Comparison of ENCODE assay signal across 9 mouse cellular contexts in genomic region chr7:70346951-70347617, GRCm38 (mm10). TPM values are rescaled to one million over a fixed set of nuclear protein-coding genes. Genes with fewer than 3 reads are reported as not detected.
DNase-seq lines count a peak whose midpoint lies in the region; ATAC-seq and TF ChIP-seq lines count a peak whose summit lies in the region.
"Had no signal": no experiment of that assay in that cellular context is flagged by ENCODE, and none has a peak within 500 bp of the region (broad histone marks: within the 10 kb centered on the region; RNA-seq: fewer than 3 reads in every experiment).

No protein-coding gene starts in this region.

- no peak for ATAC-seq in lung, embryonic 14.5 days (ENCODE audit: insufficient read depth)
- no peak for ATAC-seq in forebrain, embryonic 16.5 days
- no peak for ATAC-seq in neural tube, embryonic 15.5 days (ENCODE audit: low FRiP score)
- ATAC-seq in inflammation-experienced regulatory T-cells, adult 6 months, result no peak

- peak overlapping the region; percentile 97; the same call in 1 of the 2 replicates for H3K27ac ChIP-seq in lung, embryonic 14.5 days (ENCODE audit: low read depth)
- H3K27ac ChIP-seq in forebrain, embryonic 16.5 days (ENCODE audit: low read length), result peak overlapping the region; percentile 31
- H3K27ac ChIP-seq in neural tube, embryonic 15.5 days (replicated peaks), result peak overlapping the region; percentile 88
- no peak overlapping the region for H3K27ac ChIP-seq in left cerebral cortex, adult 2 months

- TF ChIP-seq CTCF in lung, embryonic 14.5 days (IDR thresholded peaks at IDR 0.05; ENCODE audit: low read depth), result no peak
- no peak for TF ChIP-seq CTCF in left cerebral cortex, adult 2 months (IDR thresholded peaks at IDR 0.05)

- H3K36me3 ChIP-seq in lung, embryonic 14.5 days (ENCODE audit: insufficient read depth), result peaks cover 48% of the 10 kb centered on the region
- no peaks in the 10 kb centered on the region for H3K36me3 ChIP-seq in forebrain, embryonic 16.5 days (ENCODE audit: control insufficient read depth, insufficient read depth)
- no peaks in the 10 kb centered on the region for H3K36me3 ChIP-seq in neural tube, embryonic 15.5 days

- peak overlapping the region; percentile 77 for H3K4me2 ChIP-seq in lung, embryonic 14.5 days
- H3K4me2 ChIP-seq in forebrain, embryonic 16.5 days (ENCODE audit: low read length), result peak overlapping the region; percentile 22
- H3K4me2 ChIP-seq in neural tube, embryonic 15.5 days, result peak overlapping the region; percentile 89

- peak overlapping the region; percentile 95 for H3K9ac ChIP-seq in lung, embryonic 14.5 days
- no peak overlapping the region for H3K9ac ChIP-seq in forebrain, embryonic 16.5 days (replicated peaks; ENCODE audit: low read depth, low read length)
- no peak overlapping the region for H3K9ac ChIP-seq in neural tube, embryonic 15.5 days (replicated peaks)

- H3K9me3 ChIP-seq in lung, embryonic 14.5 days (ENCODE audit: low read depth, low read length), result no peaks in the 10 kb centered on the region
- H3K9me3 ChIP-seq in forebrain, embryonic 16.5 days (ENCODE audit: control insufficient read depth, low read length), result no peaks in the 10 kb centered on the region
- no peaks in the 10 kb centered on the region for H3K9me3 ChIP-seq in neural tube, embryonic 15.5 days (replicated peaks)

- no peaks in the 10 kb centered on the region for H3K27me3 ChIP-seq in lung, embryonic 14.5 days (ENCODE audit: insufficient read depth, low read length)
- peaks cover 48% of the 10 kb centered on the region for H3K27me3 ChIP-seq in forebrain, embryonic 16.5 days (replicated peaks; ENCODE audit: control insufficient read depth, insufficient read depth, low read length)
- peaks cover 28% of the 10 kb centered on the region for H3K27me3 ChIP-seq in neural tube, embryonic 15.5 days (replicated peaks)

- peaks cover 38% of the 10 kb centered on the region for H3K4me1 ChIP-seq in lung, embryonic 14.5 days (ENCODE audit: insufficient read depth)
- peaks cover 16% of the 10 kb centered on the region for H3K4me1 ChIP-seq in forebrain, embryonic 16.5 days (replicated peaks; ENCODE audit: control insufficient read depth, insufficient read depth, low read length)
- H3K4me1 ChIP-seq in neural tube, embryonic 15.5 days, result peaks cover 55% of the 10 kb centered on the region

- H3K4me3 ChIP-seq in lung, embryonic 14.5 days (ENCODE audit: low read depth, low read length), result 0 out of 2 replicates have a peak overlapping the region, but pooled peaks have one; percentile 36
- peak overlapping the region; percentile 1; the same call in 1 of the 2 replicates for H3K4me3 ChIP-seq in forebrain, embryonic 16.5 days (replicated peaks; ENCODE audit: low read length)
- H3K4me3 ChIP-seq in neural tube, embryonic 15.5 days (replicated peaks), result 0 out of 2 replicates have a peak overlapping the region, but pooled peaks have one; percentile 44
- H3K4me3 ChIP-seq in left cerebral cortex, adult 2 months, result no peak overlapping the region

- intact Hi-C loops in left cerebral cortex, adult 2 months (cut with DNase I), result loop anchor here (1.0 to 5.0 kb wide), 2 partner anchors 1065 to 1520 kb away; no protein-coding TSS in a partner anchor

- WGBS in lung, embryonic 14.5 days, result 20% methylated on average over 20 of the region's 20 CpGs
- WGBS in forebrain, embryonic 16.5 days, result 12% methylated on average over 20 of the region's 20 CpGs
- WGBS in neural tube, embryonic 15.5 days, result 19% methylated on average over 20 of the region's 20 CpGs

- DNase-seq in lung, embryonic 14.5 days, result peak; percentile 63
- DNase-seq in lung, postnatal 36 days, result no peak
- peak; percentile 44 for DNase-seq in kidney, postnatal 10 days
- DNase-seq in left cerebral cortex, adult 2 months (ENCODE audit: extremely low spot score in 1 of 2, low spot score in 2 of 2), result no peak
- DNase-seq in spleen, postnatal 4 days (ENCODE audit: low spot score in 2 of 2), result no peak

RNA-seq across cellular contexts. Expression of gene Nr2f2, which starts 19.5 kb away (rescaled TPM):
- 142 and 146 TPM in 2 replicates for polyA plus RNA-seq in lung, embryonic 14.5 days (2014; fragmentation: Nextera tagmentation; extraction: Ambion mirVana)
- polyA plus RNA-seq in forebrain, embryonic 16.5 days (2015; fragmentation: Nextera tagmentation; extraction: Ambion mirVana), result 88.4 and 90.6 TPM in 2 replicates
- polyA plus RNA-seq in neural tube, embryonic 15.5 days (2015; fragmentation: Nextera tagmentation; extraction: Ambion mirVana), result 60.3 and 62.5 TPM in 2 replicates
- polyA plus RNA-seq in inflammation-experienced regulatory T-cells, adult 6 months (2017; shearing (Covaris generic)), result under 1 TPM in 1 of 3 experiments, not detected in 2; 0.32 TPM
- 10 to 100 TPM; 38.9 to 45.2 TPM for total RNA-seq in left cerebral cortex, adult 2 months (2021)
- total RNA-seq: MEL had no signal

Comparison
In these comparisons a context has a peak if more than half of its experiments do, and no peak if none do; other contexts are left out.
1. DNase-seq: peak in lung, embryonic 14.5 days (single experiment) and kidney, postnatal 10 days (single experiment); none in lung, postnatal 36 days (single experiment), left cerebral cortex, adult 2 months (0 of 2) and spleen, postnatal 4 days (0 of 2).
2. H3K4me2 ChIP-seq: peak in every context shown above with its lines; median percentile 89 in neural tube, embryonic 15.5 days; 77 in lung, embryonic 14.5 days; 22 in forebrain, embryonic 16.5 days.
3. RNA of gene Nr2f2, which starts 19.5 kb away (polyA plus RNA-seq): 142 to 146 TPM in lung, embryonic 14.5 days, 88.4 to 90.6 TPM in forebrain, embryonic 16.5 days and 60.3 to 62.5 TPM in neural tube, embryonic 15.5 days; 0.32 TPM in inflammation-experienced regulatory T-cells, adult 6 months; every median in the first group is over 10 times any median in the second.